Comparison of ENCODE assay signal across 16 mouse cellular contexts in the genomic region with DNA sequence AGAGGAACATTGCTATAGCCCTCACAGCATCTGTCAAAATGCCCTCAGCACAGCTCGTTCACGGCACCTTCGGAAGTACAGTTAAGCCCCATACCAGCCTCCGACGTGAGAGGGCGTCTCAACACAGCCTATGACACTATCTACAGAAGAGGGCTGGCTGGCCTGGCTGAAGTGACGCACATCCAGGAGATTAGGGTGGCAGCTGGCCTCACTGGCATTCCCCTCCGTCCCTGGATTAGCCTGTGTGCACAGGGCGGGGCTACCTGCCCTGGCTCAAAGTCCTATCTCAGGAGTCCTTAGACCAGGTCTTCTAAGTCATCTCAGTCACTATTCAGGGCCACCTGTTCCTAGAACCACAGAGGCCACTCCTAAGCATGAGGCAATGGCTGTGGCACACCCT. TPM values are rescaled to one million over a fixed set of nuclear protein-coding genes. Genes with fewer than 3 reads are reported as not detected.
A peak's percentile ranks its signal among the peaks of the same experiment; 100 is the strongest.
DNase-seq lines count a peak whose midpoint lies in the region; ATAC-seq lines count a peak whose summit lies in the region.
"Had no signal": no experiment of that assay in that cellular context is flagged by ENCODE, and none has a peak within 500 bp of the region (broad histone marks: within the 10 kb centered on the region; RNA-seq: fewer than 3 reads in every experiment).

No protein-coding gene starts in this region.

- 53% methylated on average over 9 of the region's 9 CpGs for WGBS in stomach, embryonic 16.5 days

- H3K9ac ChIP-seq in stomach, embryonic 16.5 days (ENCODE audit: low read length): no peak overlapping the region
- H3K9ac ChIP-seq: midbrain, embryonic 13.5 days had no signal

- intact Hi-C loops in heart, postnatal 10 days (cut with DNase I): loop anchor here (5.0 kb wide), 1 partner anchor 68 kb away; no protein-coding TSS in a partner anchor

- H3K4me2 ChIP-seq in stomach, embryonic 16.5 days (ENCODE audit: low read depth, low read length): no peak overlapping the region
- H3K4me2 ChIP-seq: midbrain, embryonic 13.5 days had no signal

- DNase-seq in heart, postnatal 10 days: peak; percentile 55 to 67
- DNase-seq in heart, adult 11 months: no peak
- DNase-seq in retina, adult 2 months (ENCODE audit: low read depth, low spot score): peak; percentile 79
- no peak for DNase-seq in retina, embryonic 14.5 days (ENCODE audit: low spot score)
- DNase-seq in lung, postnatal 10 days: peak; percentile 50
- no peak for DNase-seq in spleen, adult 18-20 months
- DNase-seq: adrenal gland, postnatal 36 days; cerebellum, postnatal 36 days; thymus, postnatal 14 days had no signal

- no peak overlapping the region for H3K4me3 ChIP-seq in stomach, embryonic 16.5 days (replicated peaks; ENCODE audit: low read length)
- H3K4me3 ChIP-seq: midbrain, embryonic 13.5 days had no signal

- H3K36me3 ChIP-seq in stomach, embryonic 16.5 days (ENCODE audit: control insufficient read depth, insufficient read depth, low read length): no peaks in the 10 kb centered on the region

- no peaks in the 10 kb centered on the region for H3K9me3 ChIP-seq in stomach, embryonic 16.5 days (replicated peaks; ENCODE audit: control insufficient read depth, low read length)
- H3K9me3 ChIP-seq: midbrain, embryonic 13.5 days had no signal

- peaks cover 29% of the 10 kb centered on the region for H3K4me1 ChIP-seq in stomach, embryonic 16.5 days (ENCODE audit: control insufficient read depth, insufficient read depth, low read length)

- peak; percentile 84 for ATAC-seq in stomach, embryonic 16.5 days (ENCODE audit: insufficient read depth, low FRiP score)
- ATAC-seq in cerebellum, adult (ENCODE audit: insufficient number of reproducible peaks, low FRiP score, low TSS enrichment): no peak
- ATAC-seq: activated CD4-positive, CD25-positive, alpha-beta regulatory T cell, adult 4 months; hindbrain, embryonic 16.5 days; midbrain, embryonic 13.5 days had no signal

- H3K27ac ChIP-seq in stomach, embryonic 16.5 days (ENCODE audit: low read length): peak overlapping the region; percentile 84
- H3K27ac ChIP-seq: midbrain, embryonic 13.5 days had no signal

- no peaks in the 10 kb centered on the region for H3K27me3 ChIP-seq in stomach, embryonic 16.5 days (ENCODE audit: control insufficient read depth, insufficient read depth, low read length)
- H3K27me3 ChIP-seq: midbrain, embryonic 13.5 days had no signal

RNA-seq across cellular contexts. Expression of gene Degs2, which starts 12.9 kb away (rescaled TPM):
- under 1 TPM; 0.26 to 0.32 TPM for total RNA-seq in heart, postnatal 10 days (2021)
- polyA plus RNA-seq in stomach, embryonic 16.5 days (2015; fragmentation: Nextera tagmentation; extraction: Ambion mirVana): 42.9 and 56.5 TPM in 2 replicates
- total RNA-seq: gastrocnemius, postnatal 4 days had no signal
- polyA plus RNA-seq: spleen, adult 2 months had no signal

Comparison
In these comparisons a context has a peak if more than half of its experiments do, and no peak if none do; other contexts are left out.
1. DNase-seq: peak in heart, postnatal 10 days (2 of 2), retina, adult 2 months (single experiment) and lung, postnatal 10 days (single experiment); none in heart, adult 11 months (single experiment), retina, embryonic 14.5 days (single experiment) and spleen, adult 18-20 months (0 of 2).